Mouse (Mus musculus) thymus, adult 2 months (tissue): ENCODE measurements around the gene Gnmt.

Experiments
- CTCF ChIP-seq: fragments of 200-500 bp; IDR thresholded peaks from 2 replicates; pipeline ENCODE4 v1.5.1; 2012; ENCODE audit warnings: mild to moderate bottlenecking, control low read depth, low read length, moderate library complexity, borderline replicate concordance; ENCODE audit not compliant: control insufficient read depth, poor library complexity, insufficient read depth; ENCODE audit errors: extremely low read depth
- POLR2A ChIP-seq: fragments of 200-500 bp; IDR thresholded peaks from 2 replicates; pipeline ENCODE4 v1.6.1; 2012; ENCODE audit warnings: mild to moderate bottlenecking, low read length, control low read depth, moderate library complexity; ENCODE audit not compliant: control insufficient read depth, poor library complexity, insufficient read depth; ENCODE audit errors: extremely low read depth

DNA sequence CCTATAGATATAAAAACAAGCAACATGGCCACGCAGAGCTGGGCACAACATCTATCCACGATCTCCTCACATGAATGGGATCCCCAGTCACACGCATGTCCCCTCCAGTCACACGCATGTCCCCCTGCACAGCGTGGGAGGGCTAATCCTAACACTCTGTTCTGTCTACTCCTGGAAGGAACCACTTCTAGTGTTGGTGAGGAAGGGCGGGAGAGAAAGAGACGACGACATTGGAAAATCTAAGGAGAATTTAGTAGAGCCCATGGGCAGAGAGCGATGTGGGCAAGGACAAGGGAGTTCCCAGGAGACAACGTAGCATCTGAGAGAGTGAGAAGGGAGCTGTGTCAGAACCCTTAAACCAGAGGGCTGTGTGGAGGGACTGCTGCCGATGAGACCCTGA is 41.6 kb upstream of the Gnmt start:
- TF ChIP-seq POLR2A (no peak), CTCF (no peak)
